Mouse (Mus musculus) T-cell, adult 2 months (primary cell): ENCODE measurements around the gene Crhr1.
A peak's percentile ranks its signal among the peaks of the same experiment; 100 is the strongest.

Experiments used
- DNase-seq: peaks from one replicate; pipeline ENCODE4 v3.0.0; 2022; ENCODE audit warnings: low spot score

Gene Crhr1

DNA sequence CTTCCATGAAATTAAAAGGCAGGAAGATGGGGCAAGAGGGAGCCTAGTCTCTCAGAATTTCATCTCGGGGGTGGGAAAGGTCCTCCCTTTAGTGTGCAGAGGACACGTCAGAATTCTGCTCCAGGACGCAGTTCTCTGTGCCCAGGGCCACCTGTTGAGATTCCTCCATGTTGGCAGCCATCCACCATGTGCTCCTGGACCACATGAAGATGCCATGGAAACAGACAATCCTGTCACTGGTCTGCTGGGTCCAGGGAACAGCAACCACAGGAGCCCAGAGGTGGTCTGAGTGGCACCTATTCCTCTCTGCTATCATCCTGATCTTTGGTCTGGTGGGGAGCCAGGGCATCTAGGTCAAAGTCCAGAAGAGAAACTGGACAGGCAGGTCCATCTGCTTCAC is 6.3 kb downstream of the Crhr1 start:
- no peak for DNase-seq

DNA sequence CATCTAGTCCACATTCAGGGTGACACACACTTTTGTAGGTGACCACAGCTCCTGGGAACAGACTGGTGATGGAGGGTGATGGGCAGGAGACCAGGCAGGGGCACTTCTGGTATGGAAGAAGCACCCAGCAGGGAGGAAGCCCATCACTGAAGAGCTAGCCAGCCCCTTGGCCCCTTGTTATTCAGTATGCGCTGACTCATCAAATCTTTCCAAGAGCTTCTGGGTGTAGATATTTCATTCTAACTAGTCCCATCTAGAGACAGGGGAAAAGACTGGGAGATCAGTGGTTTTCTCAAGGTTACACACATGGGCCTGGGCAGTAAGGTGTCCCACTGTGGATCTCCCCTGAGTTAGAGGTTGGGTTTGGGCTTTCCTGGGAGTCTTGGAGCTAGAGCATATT is 12.3 kb downstream of the Crhr1 start:
- no peak for DNase-seq

DNA sequence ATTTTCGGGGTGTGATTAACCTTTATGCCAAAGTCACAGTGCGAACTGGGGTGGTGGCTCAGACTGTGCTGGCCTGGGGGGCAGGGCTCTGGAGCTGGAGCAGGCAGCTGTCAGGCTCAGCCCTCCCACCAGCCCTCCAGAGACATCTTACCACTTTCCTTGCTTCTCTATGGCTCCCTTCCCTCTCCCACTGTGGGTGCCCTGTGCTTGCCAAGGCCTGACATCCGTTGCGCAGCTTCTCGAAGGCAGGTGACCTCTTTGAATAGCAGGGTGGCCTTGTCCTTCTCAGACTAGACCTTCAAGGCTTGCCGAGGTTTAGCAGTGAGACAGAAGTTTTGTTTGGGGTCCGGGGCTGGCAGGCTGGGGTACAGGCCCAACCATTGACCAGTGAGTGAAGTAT is 16.1 kb downstream of the Crhr1 start:
- DNase-seq: no peak

DNA sequence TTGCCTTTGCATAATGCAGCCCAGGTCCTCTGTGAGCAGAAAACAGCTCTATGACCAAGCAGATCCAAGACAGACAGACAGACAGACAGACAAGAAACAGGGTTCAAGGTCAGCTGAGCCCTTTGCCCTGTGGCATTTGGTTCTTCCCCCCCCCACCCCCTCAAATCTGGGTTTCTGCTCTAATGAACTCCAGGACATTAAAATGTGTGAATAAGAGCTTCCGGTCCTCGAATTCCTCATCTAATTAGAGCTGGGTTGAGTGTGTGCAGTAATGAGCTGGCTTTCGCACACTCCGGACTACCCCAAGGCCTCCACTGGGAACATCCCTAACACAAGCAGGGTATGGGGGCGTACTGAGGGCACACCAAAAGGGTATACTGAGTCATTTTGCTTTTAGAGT is 18.3 kb downstream of the Crhr1 start:
- no peak for DNase-seq

DNA sequence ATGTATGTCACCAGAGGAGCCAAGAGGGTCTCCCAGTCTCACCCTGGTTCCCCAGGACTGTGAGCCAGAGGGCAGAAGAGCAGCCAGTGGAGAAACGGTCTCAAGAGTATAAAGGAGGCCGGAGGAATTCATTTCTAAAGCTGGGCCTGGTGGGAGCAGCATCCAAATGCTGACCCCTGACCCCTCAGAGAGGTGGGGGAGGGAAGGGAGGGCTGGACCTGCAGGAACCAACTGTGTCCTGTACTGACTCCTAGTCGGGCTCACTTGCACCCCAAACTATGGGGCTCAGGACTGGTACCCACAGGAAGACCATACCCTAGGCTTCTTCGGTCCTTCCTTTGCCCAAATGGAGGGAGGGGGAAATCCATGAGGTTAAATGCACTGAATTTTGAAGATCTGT is 21.7 kb downstream of the Crhr1 start:
- no peak for DNase-seq

DNA sequence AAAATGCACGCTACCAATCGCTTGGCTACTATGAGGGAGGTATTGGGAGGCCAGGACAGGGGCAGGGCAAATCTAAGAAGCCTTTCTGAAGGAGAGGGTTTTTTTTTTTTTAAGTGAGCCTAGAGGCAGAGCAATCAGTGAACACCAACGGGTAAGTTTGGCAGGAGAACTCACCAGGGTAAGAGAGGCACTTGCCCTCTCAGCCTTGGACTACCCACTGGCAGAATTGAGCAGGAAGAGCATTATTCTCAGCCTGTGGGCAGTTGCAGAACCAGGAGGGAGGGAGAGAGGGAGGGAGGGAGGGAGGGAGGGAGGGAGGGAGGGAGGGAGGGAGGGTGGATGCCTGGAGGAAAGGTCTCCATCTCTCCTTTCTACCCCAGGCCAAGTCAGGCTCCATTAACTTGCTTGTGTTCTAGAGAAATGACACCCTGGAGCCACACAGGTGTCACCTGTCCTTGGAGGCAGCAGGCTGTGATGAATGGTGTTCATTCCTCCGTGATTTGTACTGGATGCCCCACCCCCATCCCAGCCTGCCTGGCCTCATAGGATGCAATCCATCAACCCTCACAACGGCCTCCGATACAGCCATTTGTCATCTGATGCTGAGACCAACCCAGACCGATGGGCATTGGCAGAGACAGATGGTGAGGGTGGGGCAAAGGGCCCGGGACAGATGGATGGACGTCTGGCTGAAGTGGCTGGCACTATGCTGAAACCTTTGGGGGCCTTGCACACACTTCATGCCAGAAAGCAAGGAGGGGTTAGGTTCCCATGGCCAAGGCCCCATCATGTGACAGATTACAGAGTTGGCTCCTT is 22.4 kb downstream of the Crhr1 start:
- DNase-seq: no peak

DNA sequence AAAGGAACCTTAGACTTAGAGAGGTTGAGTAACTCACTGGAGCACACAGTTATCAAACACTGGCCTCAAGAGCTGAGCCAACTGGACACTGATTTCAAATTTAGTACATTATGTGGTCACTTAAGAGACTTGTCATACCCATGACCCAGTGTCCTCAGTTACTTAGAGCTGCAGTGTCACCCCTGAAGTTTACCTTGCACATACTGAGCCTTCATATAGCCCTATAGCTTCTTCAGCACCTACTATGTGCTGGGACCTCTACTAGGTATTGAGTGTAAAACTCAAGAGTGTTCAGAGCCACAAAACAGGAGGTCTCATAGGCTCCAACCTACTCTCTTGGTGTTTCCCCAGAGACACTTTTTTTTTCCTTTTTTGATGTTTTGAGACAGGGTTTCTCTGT is 23.2 kb downstream of the Crhr1 start:
- DNase-seq: no peak

DNA sequence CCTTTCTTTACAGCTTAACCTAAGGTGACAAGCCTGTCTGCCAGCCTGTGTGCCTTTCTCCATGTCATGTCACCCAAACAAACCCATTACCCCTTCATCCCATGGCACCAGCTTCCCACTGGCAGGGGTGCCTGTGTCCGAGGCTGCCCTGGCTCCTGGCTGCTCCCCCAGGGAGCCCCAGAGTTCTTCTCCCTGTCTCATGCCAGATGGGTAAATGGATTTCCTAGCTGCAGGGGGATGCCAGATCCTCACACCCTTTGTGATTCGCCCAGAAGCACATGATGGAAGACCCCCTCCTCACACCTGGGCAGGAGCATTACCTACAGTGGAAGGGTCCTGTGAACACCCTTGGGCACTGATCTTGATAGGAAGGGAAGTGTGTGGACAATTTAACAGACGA is 23.7 kb downstream of the Crhr1 start:
- no peak for DNase-seq

DNA sequence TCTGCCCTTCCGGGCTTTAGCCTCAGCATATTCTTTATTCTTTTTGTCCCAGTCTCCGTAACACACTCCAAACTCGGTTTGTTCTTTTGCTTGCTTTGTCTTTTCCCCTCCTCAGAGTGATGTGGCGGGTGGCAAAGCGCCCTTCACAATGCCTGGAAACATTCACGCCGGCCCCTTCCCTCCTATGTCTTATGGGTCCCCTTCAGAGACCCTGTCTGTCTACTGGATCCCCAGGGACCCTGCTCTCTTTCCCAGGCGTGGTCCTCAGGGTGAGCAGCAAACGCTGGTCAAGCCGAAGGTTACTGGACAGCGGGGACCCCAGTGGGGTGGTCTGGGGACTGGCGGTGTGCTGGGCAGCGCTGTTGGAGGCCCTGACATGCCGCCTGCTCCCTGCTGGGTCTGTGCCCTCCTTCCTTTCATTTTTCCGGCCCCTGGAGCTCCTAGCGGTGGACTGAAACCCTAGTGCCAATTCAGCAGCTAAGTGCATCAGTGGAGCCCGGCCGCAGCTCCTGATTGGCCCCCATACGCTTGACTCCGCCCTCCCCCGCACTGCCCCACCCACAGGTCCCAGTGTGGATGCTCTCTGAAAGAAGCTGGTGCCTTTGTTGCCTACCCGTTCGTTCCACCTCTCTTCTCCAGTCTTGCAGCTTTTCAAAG is 25.1 kb downstream of the Crhr1 start:
- DNase-seq: no peak

DNA sequence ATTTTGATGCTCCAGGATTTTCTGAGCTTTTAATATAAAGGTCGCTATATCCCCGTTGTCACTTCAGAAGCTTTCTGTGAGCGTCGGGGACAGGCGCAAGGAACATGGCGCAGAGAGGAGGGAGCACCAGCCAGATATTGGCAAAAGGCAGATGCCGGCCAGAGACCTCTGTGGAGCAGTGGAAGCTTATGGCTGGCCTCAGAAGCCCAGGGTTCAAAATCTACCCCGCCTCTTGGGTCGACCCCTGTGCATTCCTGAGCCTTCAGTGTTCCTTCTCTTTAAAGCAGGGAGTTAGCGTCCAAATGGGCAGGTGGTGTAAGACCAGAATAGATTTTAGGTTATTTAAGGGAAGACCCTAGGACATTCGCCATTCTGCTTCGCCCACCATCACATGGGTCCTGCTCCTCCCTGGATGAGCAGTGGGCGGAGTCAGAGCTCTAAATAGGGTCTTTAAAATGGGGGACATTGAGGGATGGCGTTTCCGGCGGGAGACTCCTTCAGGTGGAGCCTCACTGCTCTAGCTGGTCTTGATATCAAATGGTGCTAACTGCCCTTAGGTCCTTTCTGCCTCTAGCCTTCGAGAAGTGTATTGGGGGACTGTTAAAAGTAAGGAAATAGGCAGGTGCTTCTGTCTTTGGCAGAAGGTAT is 25.7 kb downstream of the Crhr1 start:
- DNase-seq: no peak

DNA sequence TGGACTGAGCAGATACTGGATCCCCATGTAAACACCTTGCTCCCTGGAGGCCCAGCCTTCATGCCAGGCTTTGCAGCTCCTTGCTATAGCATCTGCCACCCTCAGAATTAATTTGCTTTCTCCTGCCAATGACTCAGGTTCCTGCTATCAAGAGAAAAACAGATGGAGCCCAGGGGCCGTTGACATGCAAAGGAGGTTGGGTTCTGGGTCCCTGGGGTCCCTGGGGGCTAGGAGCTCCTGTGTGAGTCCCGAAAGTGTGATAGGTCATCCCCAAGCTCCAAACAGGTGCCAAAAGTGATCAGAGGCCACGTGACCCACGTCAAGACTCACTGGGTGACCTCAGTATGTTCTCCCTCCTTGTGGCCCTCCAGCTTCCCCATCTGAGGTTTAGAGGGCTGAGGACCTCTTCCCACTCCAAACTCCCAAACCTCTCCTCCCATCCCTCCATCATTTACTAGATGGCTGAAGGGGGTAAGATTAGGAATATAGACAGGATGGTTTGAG is 27.2 kb downstream of the Crhr1 start:
- no peak for DNase-seq

DNA sequence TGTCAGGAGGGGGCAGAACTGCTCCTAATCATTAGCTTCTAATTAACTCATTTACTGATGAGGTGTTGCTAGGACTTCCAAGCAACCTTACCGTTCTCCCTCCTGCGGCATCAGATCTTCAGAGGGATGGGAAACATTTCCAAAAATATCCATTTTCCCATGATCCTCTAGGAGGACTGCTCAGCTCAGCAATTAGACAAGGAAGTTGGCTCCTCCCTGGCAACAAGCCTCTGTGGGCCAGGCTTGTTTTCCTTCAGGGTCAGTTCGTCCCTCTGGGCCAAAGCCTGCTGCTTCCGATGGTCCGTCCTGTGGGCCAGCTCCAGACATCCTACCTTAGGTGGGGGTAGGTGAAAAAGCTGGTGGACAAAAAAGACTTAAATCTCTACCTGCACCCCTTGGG is 28.5 kb downstream of the Crhr1 start:
- DNase-seq: no peak

DNA sequence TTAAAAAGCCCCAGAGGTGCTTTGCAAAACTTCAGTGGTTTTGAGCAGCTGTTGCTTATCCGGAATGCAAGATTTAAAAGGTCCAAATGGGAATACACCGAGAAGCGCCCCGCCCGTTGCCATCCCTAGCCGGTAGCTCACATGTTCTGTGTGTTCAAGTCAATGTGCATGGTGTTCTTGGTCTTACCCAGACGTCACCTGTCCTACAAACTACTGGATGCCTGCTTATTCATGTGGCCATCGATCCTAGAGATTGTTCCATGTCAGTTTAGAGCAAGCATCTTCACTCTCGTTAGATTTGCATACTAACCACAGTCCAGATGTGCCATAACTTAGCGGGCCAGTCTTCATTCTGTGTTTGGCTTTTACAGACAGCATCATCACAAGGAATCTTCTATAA is 31.6 kb downstream of the Crhr1 start:
- DNase-seq: no peak

DNA sequence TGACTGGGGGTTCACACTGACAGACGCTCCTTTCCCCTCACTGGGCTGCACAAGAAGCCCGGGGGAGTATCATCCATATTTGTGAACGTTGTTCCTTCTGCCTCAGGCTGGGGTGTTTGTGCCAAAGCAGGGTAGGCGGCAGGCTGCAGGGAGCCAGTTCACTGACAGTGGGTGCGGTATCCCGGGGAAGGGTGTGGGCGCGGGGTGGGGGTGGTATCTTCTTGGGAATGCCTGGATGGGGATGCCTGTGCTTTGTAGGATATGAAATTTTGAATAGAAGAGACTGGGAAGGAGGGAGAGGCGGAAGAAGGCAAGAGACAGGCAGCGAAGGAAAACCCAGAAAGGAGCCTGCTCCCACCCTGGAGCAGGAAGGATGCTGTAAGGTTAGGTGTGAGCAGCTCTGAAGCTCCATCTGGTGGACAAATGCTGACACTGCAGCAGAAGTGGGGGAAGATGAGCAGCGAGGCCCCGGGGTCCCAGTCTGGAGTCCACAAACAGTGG is 38.7 kb downstream of the Crhr1 start:
- peak; percentile 30 for DNase-seq

DNA sequence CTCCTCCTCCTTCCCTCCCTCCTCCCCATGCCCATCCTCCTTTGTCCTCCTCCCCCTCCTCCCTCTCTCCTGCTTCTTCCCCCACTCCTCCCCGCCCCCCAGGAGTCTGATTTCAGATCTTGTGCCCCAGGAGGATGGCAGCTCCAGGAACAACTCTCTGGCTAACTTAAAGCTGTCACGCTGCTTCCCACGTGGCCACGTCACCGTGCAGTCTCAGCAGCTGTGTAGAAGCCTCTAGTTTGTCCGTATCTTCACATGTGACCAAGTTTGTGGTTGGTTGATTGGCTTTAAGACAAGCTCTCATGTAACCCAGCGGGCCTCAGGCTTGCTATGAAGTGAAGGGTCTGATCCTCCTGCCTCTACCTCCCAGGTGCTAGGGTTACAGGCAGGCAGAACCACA is 46.2 kb downstream of the Crhr1 start:
- DNase-seq: no peak

DNA sequence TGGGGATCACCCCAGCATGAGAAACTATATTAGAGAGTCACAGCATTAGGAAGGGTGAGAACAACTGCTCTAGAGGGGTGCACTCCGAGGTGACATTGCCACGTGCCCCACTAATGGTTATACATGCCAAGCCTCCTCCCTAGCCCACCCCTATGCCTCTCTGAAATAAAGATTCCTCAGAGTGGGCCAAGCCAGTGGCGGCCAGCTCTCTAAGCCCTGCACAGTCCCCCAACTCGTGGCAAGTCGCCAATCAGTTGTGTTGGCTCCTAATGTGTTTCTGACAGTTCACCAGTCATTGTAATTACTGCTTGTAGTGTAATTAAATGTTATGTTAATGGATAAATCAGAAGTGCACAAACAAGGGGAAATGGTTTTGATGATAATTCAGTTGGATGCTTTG is 47.1 kb downstream of the Crhr1 start:
- no peak for DNase-seq

DNA sequence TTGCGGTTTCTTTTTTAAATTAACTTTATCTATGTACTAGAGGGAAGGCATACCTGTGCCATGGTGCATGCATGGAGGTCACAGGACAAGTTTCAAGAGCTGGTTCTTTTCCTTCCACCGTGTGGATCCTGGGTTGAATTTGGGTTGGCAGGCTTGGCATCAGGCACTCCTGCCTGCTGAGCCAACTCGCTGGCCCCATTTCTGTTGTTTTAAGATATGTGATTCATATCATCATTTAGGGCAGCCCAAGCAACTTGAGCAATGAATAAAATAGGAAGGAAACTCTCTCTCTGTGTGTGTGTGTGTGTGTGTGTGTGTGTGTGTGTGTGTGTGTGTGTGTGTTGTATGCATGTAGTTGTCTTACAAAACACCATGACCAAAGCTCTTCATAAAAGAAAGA is 49.5 kb downstream of the Crhr1 start:
- no peak for DNase-seq

DNA sequence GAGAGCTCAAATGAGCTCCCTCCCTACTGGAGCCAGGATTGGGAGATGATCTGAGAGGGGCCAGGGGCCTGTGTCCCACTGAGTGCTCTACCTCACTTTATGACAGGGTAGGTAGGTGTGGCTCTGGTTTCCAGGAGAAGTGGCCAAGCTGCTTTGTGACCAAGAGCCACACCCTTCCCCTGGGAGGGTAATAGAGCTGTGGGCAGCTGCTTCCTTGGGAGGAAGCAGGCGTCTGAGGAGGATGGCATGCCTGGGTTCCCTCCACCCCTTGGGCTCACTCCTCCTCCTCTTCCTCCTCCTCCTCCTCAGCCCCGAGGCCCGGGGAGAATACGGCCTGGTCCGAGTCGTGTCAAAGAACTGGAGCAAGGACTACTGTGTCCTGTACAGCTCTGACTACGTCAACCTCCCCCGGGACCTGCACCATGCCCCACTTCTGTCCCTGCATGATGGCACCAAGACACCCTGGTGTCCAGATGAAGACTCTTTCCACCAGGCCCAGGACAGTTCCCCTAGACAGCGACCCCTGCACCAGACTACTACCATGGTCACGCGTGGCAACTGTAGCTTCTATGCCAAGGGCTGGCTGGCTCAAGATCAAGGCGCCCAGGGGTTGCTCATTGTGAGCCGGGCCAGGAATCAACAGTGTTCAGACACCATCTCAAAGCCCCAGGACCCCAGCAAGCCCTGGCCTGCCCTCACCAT is 53.6 kb downstream of the Crhr1 start, which contains the start of gene Sppl2c:
Gene Sppl2c (plus strand): TSS at position 193 of the 702 bp plus-strand sequence.
- no peak for DNase-seq

DNA sequence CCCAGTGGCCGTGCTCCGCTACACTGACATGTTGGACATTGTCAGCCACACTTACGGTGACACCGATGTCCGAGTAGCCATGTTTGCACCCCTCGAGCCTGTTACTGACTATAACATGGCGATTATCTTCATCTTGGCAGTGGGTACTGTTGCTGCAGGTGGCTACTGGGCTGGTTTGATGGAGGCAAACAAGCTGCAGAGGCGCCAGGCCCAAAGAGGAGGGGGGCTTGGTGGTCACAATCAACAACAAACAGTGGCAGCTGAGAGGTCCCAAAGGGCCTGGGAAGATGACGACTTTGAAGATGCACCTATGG is 54.1 kb downstream of the Crhr1 start:
- no peak for DNase-seq

DNA sequence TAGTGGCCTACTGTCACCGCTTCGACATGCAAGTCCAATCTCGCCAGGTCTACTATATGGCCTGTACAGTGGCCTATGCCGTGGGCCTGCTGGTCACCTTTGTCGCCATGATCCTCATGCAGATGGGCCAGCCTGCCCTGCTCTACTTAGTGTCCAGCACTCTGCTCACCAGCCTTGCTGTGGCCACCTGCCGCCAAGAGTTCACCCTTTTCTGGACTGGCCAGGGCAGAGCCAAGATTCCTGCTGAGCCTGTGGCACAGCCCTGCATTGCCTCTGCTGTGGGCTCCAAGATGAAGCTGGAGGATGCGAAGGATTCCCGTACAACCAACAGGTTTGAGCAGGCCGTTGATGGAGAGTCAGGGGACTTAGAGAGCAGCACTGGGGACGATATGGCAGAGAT is 55.1 kb downstream of the Crhr1 start:
- no peak for DNase-seq

DNA sequence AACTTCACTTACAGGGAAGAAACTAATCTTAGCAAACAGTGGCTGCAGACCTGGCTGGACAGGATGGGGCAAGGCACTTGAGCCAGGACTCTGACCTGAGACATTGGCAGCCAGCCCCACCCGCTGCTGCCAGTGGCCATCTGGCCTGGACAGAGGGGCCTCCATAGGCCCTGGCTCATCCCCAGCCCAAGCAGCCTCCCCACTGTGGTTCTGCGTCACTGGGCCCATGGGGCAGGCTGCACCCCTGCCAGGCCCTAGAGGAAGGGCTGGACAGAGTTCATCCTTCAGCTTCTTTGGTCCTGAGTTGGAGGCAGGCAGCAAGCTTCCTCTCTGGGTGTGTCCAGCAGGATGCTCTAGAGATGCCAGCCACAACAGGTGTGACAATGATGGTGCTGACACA is 57.4 kb downstream of the Crhr1 start:
- DNase-seq: no peak

DNA sequence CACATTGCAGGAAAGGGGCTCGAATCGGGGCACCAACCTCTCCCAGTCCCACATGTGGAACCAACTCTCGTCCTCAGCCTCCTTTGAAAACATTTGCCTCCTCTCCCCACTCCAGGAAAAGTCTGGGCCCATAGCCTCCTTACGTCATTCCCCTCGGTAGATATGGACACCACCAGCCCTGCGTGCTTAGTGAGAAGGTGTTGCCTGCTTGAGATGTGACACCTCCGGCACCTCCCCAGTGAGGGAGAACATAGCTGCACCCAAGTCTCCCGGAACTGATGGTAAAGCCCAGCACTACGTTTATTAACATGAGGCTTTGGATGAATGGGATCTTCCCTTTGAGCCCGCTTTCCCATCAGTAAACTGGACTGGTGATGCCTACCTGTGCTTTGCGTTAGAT is 62.7 kb downstream of the Crhr1 start:
- no peak for DNase-seq

DNA sequence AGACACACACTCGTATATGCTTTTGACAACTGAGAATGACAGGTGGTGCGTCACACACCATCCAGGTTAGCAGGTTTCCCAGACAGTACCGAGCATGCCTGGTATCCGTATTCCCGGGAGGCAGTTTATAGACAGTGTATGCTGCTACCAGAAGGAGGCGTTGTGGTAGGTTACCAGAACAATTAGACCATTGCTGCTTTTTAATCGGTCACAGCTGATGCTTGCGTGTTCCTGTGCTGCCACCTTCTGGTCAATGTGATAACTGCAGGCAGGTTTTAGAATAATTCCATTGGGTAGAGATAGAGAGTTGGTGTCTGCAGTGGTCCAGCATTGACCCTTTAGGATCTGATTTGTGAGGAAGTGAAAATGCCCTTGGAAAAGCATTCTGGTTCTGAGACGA is 63.1 kb downstream of the Crhr1 start:
- peak; percentile 36 for DNase-seq
